Mouse (Mus musculus) left cerebral cortex, postnatal 4 days (tissue): ENCODE data around the gene Clcf1. TPM values are rescaled to one million over a fixed set of nuclear protein-coding genes. Genes with fewer than 3 reads are reported as not detected.
A peak's percentile ranks its signal among the peaks of the same experiment; 100 is the strongest.
"Not testable (repeated sequence)": the region's sequence is repeated elsewhere in the genome, so short reads cannot be mapped to it uniquely, and the experiment has no call there.

Source experiments
- DNase-seq: peaks from one replicate; pipeline ENCODE4 v3.0.0-alpha.2; 2022
- intact Hi-C: fragments of 180-260 bp; cut with DNase I; formaldehyde crosslinking; loops from one replicate; pipeline ENCODE4 v1.15.1; 2025
- total RNA-seq, 2 experiments: library from RNA; stranded (reverse); gene quantifications; 2 replicates each; pipeline ENCODE4 v1.2.3; 2021

Clcf1 gene
- total RNA-seq, 2 experiments from 2014 or later = 1.2 to 1.3 TPM

GRCm38 (mm10) chr19:4242416-4242815, 28.4 kb downstream of the Clcf1 start:
- intact Hi-C loops = no loop called here

GRCm38 (mm10) chr19:4244775-4245174, 30.7 kb downstream of the Clcf1 start:
- DNase-seq = no peak
- intact Hi-C loops = no loop called here

More at GRCm38 (mm10) chr19:4242416-4242815, 28.4 kb downstream of the Clcf1 start:
- no peak for DNase-seq

- no peak for DNase-seq
- intact Hi-C loops = no loop called here
Observed at GRCm38 (mm10) chr19:4247010-4247409, 33.0 kb downstream of the Clcf1 start.

GRCm38 (mm10) chr19:4248683-4249082, 34.6 kb downstream of the Clcf1 start:
- DNase-seq, intact Hi-C loops: not testable (repeated sequence)

- intact Hi-C loops = loop anchor here (10.0 kb wide), 1 partner anchor 191 kb away; no protein-coding TSS in a partner anchor
- no peak for DNase-seq
Observed at GRCm38 (mm10) chr19:4254230-4254629, 40.2 kb downstream of the Clcf1 start.

GRCm38 (mm10) chr19:4255583-4256162, 41.6 kb downstream of the Clcf1 start:
- intact Hi-C loops = loop anchor here (5.0 to 10.0 kb wide), 2 partner anchors 52 to 189 kb away; partner anchors contain the start of gene Grk2
- no peak for DNase-seq

GRCm38 (mm10) chr19:4257216-4257896, 43.3 kb downstream of the Clcf1 start:
- DNase-seq = peak; percentile 95
- intact Hi-C loops = loop anchor here (5.0 to 10.0 kb wide), 2 partner anchors 50 to 187 kb away; partner anchors contain the start of gene Grk2

- intact Hi-C loops = loop anchor here (5.0 to 10.0 kb wide), 2 partner anchors 49 to 187 kb away; partner anchors contain the start of gene Grk2
- no peak for DNase-seq
Observed at GRCm38 (mm10) chr19:4257897-4258252, 43.8 kb downstream of the Clcf1 start.

GRCm38 (mm10) chr19:4261038-4261698, 47.1 kb downstream of the Clcf1 start:
- intact Hi-C loops = no loop called here
- no peak for DNase-seq

GRCm38 (mm10) chr19:4262756-4263155, 48.7 kb downstream of the Clcf1 start:
- intact Hi-C loops = no loop called here
- no peak for DNase-seq

GRCm38 (mm10) chr19:4263702-4264101, 49.7 kb downstream of the Clcf1 start:
- intact Hi-C loops = no loop called here
- DNase-seq = no peak

- intact Hi-C loops = no loop called here
Observed at GRCm38 (mm10) chr19:4264171-4264780, 50.2 kb downstream of the Clcf1 start.

GRCm38 (mm10) chr19:4265956-4266355, 51.9 kb downstream of the Clcf1 start:
- peak; percentile 36 for DNase-seq
- intact Hi-C loops = no loop called here

More at GRCm38 (mm10) chr19:4264171-4264780, 50.2 kb downstream of the Clcf1 start:
- no peak for DNase-seq

GRCm38 (mm10) chr19:4268566-4269361, 54.7 kb downstream of the Clcf1 start, which contains the start of gene Ssh3:
Gene Ssh3, minus strand, starts transcription at chr19:4269180.
- no peak for DNase-seq
- intact Hi-C loops = no loop called here

GRCm38 (mm10) chr19:4270187-4270586, 56.1 kb downstream of the Clcf1 start:
- intact Hi-C loops = no loop called here
- DNase-seq = no peak

- no peak for DNase-seq
Observed at GRCm38 (mm10) chr19:4270972-4271371, 56.9 kb downstream of the Clcf1 start.

More at GRCm38 (mm10) chr19:4270972-4271371, 56.9 kb downstream of the Clcf1 start:
- intact Hi-C loops = no loop called here
